Comparison of ENCODE assay signal across 18 mouse cellular contexts in genomic region chr9:62591196-62591485, GRCm38 (mm10). TPM values are rescaled to one million over a fixed set of nuclear protein-coding genes. Genes with fewer than 3 reads are reported as not detected.
DNase-seq lines count a peak whose midpoint lies in the region; ATAC-seq and TF ChIP-seq lines count a peak whose summit lies in the region.
"Had no signal": no experiment of that assay in that cellular context is flagged by ENCODE, and none has a peak within 500 bp of the region (broad histone marks: within the 10 kb centered on the region; RNA-seq: fewer than 3 reads in every experiment).

No protein-coding gene starts in this region.

- H3K4me3 ChIP-seq in lung, embryonic 14.5 days (ENCODE audit: low read depth, low read length) = no peak overlapping the region
- H3K4me3 ChIP-seq in embryonic facial prominence, embryonic 14.5 days (ENCODE audit: low read depth, low read length) = no peak overlapping the region
- no peak overlapping the region for H3K4me3 ChIP-seq in intestine, postnatal 0 days (ENCODE audit: low read depth, low read length)
- no peak overlapping the region for H3K4me3 ChIP-seq in midbrain, embryonic 11.5 days (ENCODE audit: low read depth, low read length)
- H3K4me3 ChIP-seq: forebrain, embryonic 10.5 days; heart, adult 2 months; midbrain, embryonic 10.5 days; myocyte had no signal

- H3K27me3 ChIP-seq in lung, embryonic 14.5 days (ENCODE audit: insufficient read depth, low read length) = no peaks in the 10 kb centered on the region
- H3K27me3 ChIP-seq in embryonic facial prominence, embryonic 14.5 days (replicated peaks; ENCODE audit: control insufficient read depth, insufficient read depth, low read length) = no peaks in the 10 kb centered on the region
- no peaks in the 10 kb centered on the region for H3K27me3 ChIP-seq in intestine, postnatal 0 days (replicated peaks; ENCODE audit: control insufficient read depth, insufficient read depth, low read length)
- no peaks in the 10 kb centered on the region for H3K27me3 ChIP-seq in midbrain, embryonic 11.5 days (ENCODE audit: control insufficient read depth, insufficient read depth, low read length)

- peak; percentile 41 for DNase-seq in gastrocnemius, adult 18-20 months (ENCODE audit: low spot score)
- no peak for DNase-seq in gastrocnemius, adult 8-10 months (ENCODE audit: low spot score in 2 of 2)
- peak; percentile 50 for DNase-seq in lung, embryonic 14.5 days
- no peak for DNase-seq in lung, postnatal 14 days
- peak; percentile 41 for DNase-seq in embryonic facial prominence, embryonic 14.5 days (ENCODE audit: low spot score)
- no peak for DNase-seq in midbrain, embryonic 11.5 days (ENCODE audit: low spot score, missing footprints)
- DNase-seq in retina, embryonic 14.5 days (ENCODE audit: low spot score) = no peak
- DNase-seq: adrenal gland, postnatal 14 days; cerebellum, adult 9-10 months; embryo, embryonic 11 days; kidney, adult 11 months; left cerebral cortex, postnatal 4 days; liver, postnatal 0 days had no signal

- H3K27ac ChIP-seq in lung, embryonic 14.5 days (ENCODE audit: low read depth) = 0 out of 2 replicates have a peak overlapping the region, but pooled peaks have one; percentile 2
- H3K27ac ChIP-seq in embryonic facial prominence, embryonic 14.5 days (replicated peaks; ENCODE audit: low read depth, low read length) = peak overlapping the region; percentile 58
- no peak overlapping the region for H3K27ac ChIP-seq in intestine, postnatal 0 days (ENCODE audit: low read depth, low read length)
- H3K27ac ChIP-seq in midbrain, embryonic 11.5 days (ENCODE audit: low read depth, low read length) = no peak overlapping the region
- H3K27ac ChIP-seq: forebrain, embryonic 10.5 days; heart, adult 2 months; midbrain, embryonic 10.5 days had no signal

- 45% methylated on average over 6 of the region's 6 CpGs for WGBS in lung, embryonic 14.5 days
- 29% methylated on average over 6 of the region's 6 CpGs for WGBS in embryonic facial prominence, embryonic 14.5 days
- WGBS in intestine, postnatal 0 days = 70% methylated on average over 6 of the region's 6 CpGs
- WGBS in midbrain, embryonic 11.5 days = 80% methylated on average over 6 of the region's 6 CpGs

- no peak for TF ChIP-seq CTCF in lung, embryonic 14.5 days (IDR thresholded peaks at IDR 0.05; ENCODE audit: low read depth)
- TF ChIP-seq CTCF in intestine, postnatal 0 days (IDR thresholded peaks at IDR 0.05; ENCODE audit: low read depth) = no peak

- no peaks in the 10 kb centered on the region for H3K4me1 ChIP-seq in lung, embryonic 14.5 days (ENCODE audit: insufficient read depth)
- H3K4me1 ChIP-seq in embryonic facial prominence, embryonic 14.5 days (ENCODE audit: control insufficient read depth, insufficient read depth, low read length) = peaks cover 21% of the 10 kb centered on the region
- no peaks in the 10 kb centered on the region for H3K4me1 ChIP-seq in intestine, postnatal 0 days (replicated peaks; ENCODE audit: control insufficient read depth, insufficient read depth, low read length)
- no peaks in the 10 kb centered on the region for H3K4me1 ChIP-seq in midbrain, embryonic 11.5 days (ENCODE audit: control insufficient read depth, insufficient read depth, low read length)
- H3K4me1 ChIP-seq: forebrain, embryonic 10.5 days; midbrain, embryonic 10.5 days had no signal

- no peaks in the 10 kb centered on the region for H3K36me3 ChIP-seq in lung, embryonic 14.5 days (ENCODE audit: insufficient read depth)
- H3K36me3 ChIP-seq in embryonic facial prominence, embryonic 14.5 days (ENCODE audit: control insufficient read depth, insufficient read depth, low read length) = no peaks in the 10 kb centered on the region
- H3K36me3 ChIP-seq in intestine, postnatal 0 days (ENCODE audit: control insufficient read depth, insufficient read depth) = no peaks in the 10 kb centered on the region
- no peaks in the 10 kb centered on the region for H3K36me3 ChIP-seq in midbrain, embryonic 11.5 days (ENCODE audit: control insufficient read depth, insufficient read depth, low read length)
- H3K36me3 ChIP-seq: forebrain, embryonic 10.5 days; midbrain, embryonic 10.5 days had no signal

- no peak overlapping the region for H3K9ac ChIP-seq in lung, embryonic 14.5 days
- H3K9ac ChIP-seq in embryonic facial prominence, embryonic 14.5 days (ENCODE audit: low read depth, low read length) = no peak overlapping the region
- no peak overlapping the region for H3K9ac ChIP-seq in intestine, postnatal 0 days (ENCODE audit: low read depth, low read length)
- H3K9ac ChIP-seq in midbrain, embryonic 11.5 days (ENCODE audit: low read length) = no peak overlapping the region
- H3K9ac ChIP-seq: liver, postnatal 0 days had no signal

- no peak overlapping the region for H3K4me2 ChIP-seq in lung, embryonic 14.5 days
- peak overlapping the region; percentile 23; the same call in 1 of the 2 replicates for H3K4me2 ChIP-seq in embryonic facial prominence, embryonic 14.5 days (ENCODE audit: low read depth, low read length)
- H3K4me2 ChIP-seq in intestine, postnatal 0 days (replicated peaks; ENCODE audit: low read depth) = 0 out of 2 replicates have a peak overlapping the region, but pooled peaks have one; percentile 9
- H3K4me2 ChIP-seq in midbrain, embryonic 11.5 days = no peak overlapping the region

- no peaks in the 10 kb centered on the region for H3K9me3 ChIP-seq in lung, embryonic 14.5 days (ENCODE audit: low read depth, low read length)
- H3K9me3 ChIP-seq in embryonic facial prominence, embryonic 14.5 days (ENCODE audit: control insufficient read depth, low read length) = peaks cover 7% of the 10 kb centered on the region; the same call in 1 of the 2 replicates
- H3K9me3 ChIP-seq in intestine, postnatal 0 days (ENCODE audit: control insufficient read depth) = no peaks in the 10 kb centered on the region
- H3K9me3 ChIP-seq in midbrain, embryonic 11.5 days (ENCODE audit: control insufficient read depth, low read length) = no peaks in the 10 kb centered on the region

- ATAC-seq in lung, embryonic 14.5 days (ENCODE audit: insufficient read depth) = no peak
- no peak for ATAC-seq in embryonic facial prominence, embryonic 14.5 days (ENCODE audit: low read depth)
- ATAC-seq in intestine, postnatal 0 days = no peak
- no peak for ATAC-seq in midbrain, embryonic 11.5 days (ENCODE audit: low FRiP score)
- ATAC-seq: liver, postnatal 0 days had no signal

RNA-seq across cellular contexts. Expression of gene Coro2b, which starts 54.3 kb away (rescaled TPM):
- 1 to 10 TPM; 5.7 to 6.1 TPM for total RNA-seq in gastrocnemius, adult 18-20 months (2021)
- total RNA-seq in gastrocnemius, adult 8-10 months (2022) = 1 to 10 TPM; 2.8 to 5.2 (median 3.9) TPM
- polyA plus RNA-seq in lung, embryonic 14.5 days (2014; fragmentation: Nextera tagmentation; extraction: Ambion mirVana) = 22.2 and 26.2 TPM in 2 replicates
- polyA plus RNA-seq in embryonic facial prominence, embryonic 14.5 days (2014; fragmentation: Nextera tagmentation; extraction: Ambion mirVana) = 11.1 and 12.3 TPM in 2 replicates
- 2.8 and 2.9 TPM in 2 replicates for polyA plus RNA-seq in intestine, postnatal 0 days (2015; fragmentation: Nextera tagmentation; extraction: Ambion mirVana)
- polyA plus RNA-seq in midbrain, embryonic 11.5 days (2014; fragmentation: Nextera tagmentation; extraction: Ambion mirVana) = 15.3 and 15.7 TPM in 2 replicates

Comparison
In these comparisons a context has a peak if more than half of its experiments do, and no peak if none do; other contexts are left out.
1. DNase-seq: peak in gastrocnemius, adult 18-20 months (single experiment), lung, embryonic 14.5 days (single experiment) and embryonic facial prominence, embryonic 14.5 days (single experiment); none in gastrocnemius, adult 8-10 months (0 of 2), lung, postnatal 14 days (single experiment), midbrain, embryonic 11.5 days (single experiment) and retina, embryonic 14.5 days (single experiment).
2. H3K27ac ChIP-seq: peak in lung, embryonic 14.5 days (single experiment) and embryonic facial prominence, embryonic 14.5 days (single experiment); none in intestine, postnatal 0 days (single experiment) and midbrain, embryonic 11.5 days (single experiment).
3. H3K4me2 ChIP-seq: peak in embryonic facial prominence, embryonic 14.5 days (single experiment) and intestine, postnatal 0 days (single experiment); none in lung, embryonic 14.5 days (single experiment) and midbrain, embryonic 11.5 days (single experiment).